Mouse (Mus musculus): Measurements from ENCODE around the gene Prkcsh.

The Prkcsh gene

DNA sequence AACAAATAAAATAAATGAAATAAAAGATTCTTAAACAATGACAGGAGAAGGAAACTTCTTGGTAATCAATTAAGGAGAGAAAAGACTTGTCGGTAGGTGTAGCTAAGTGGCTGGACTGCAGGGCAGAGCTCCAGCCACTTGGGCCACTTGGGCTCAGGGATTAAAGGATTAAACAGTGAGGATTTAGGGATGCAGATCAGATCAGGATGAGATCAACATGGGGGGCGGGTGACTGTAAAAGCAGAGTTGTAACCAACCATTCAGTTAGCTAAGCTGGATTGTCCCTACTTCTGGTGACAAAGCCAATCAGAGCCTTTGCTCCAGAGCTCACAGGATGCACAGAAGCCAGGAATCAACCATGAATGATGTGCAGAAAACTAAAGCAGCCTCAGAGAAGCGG is 18.7 kb upstream of the Prkcsh start:
- no peak for DNase-seq (ENCODE audit: low read depth in 2 of 2, low spot score in 2 of 2)

- DNase-seq (ENCODE audit: low read depth in 2 of 2, low spot score in 2 of 2), result no peak
Measured at GRCm38 (mm10) chr9:21987592-21988342, 14.8 kb upstream of the Prkcsh start.

- DNase-seq (ENCODE audit: low read depth in 2 of 2, low spot score in 2 of 2), result no peak
Measured at GRCm38 (mm10) chr9:21988421-21989101, 14.0 kb upstream of the Prkcsh start.

DNA sequence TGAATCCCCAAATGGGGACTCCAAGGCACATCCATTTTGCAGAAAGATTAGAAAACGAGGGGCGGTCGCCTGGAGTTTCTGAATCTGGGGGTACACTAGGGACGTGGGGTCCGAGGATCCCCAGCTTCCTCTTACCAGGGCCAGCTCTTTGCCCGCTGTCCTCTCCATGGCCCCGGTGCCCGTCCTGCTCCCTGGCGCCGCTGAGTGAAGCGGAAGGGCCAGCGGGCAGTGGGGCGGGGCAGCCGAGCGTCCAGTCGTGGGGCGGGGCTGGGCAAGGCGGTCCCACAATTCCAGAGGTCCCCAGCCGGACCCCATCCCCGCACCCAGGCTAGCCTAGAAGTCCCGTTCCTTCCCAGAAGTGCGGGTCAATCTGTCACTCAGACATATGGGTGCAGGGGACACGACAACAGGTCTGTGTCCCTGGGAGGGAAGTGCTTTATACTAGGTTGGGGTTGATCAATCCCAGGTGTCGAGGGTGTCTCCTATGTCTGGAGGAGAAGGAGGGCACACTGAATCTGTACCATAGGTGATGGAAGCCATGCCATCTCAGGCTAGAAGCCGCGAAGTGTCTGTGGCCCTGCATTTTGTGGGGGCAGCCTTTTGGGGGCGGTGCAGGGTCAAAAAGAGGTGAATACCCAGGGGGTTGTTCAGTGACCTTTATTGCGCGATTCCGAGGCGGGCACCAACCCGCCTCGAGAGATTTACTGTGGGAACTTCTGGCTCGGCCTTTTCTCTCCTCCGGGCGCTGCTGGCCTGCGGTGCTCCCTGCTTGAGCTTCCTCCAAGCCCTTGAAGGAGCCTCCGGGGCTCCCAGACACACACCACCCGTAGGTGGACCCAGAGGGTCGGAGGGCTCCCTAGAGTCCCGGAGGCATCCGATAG is 13.1 kb upstream of the Prkcsh start, which contains the start of gene Rgl3:
Gene Rgl3, minus strand, starts transcription at position 217 of the 881 bp plus-strand sequence.
- DNase-seq (ENCODE audit: low read depth in 2 of 2, low spot score in 2 of 2), result no peak

- DNase-seq (ENCODE audit: low read depth in 2 of 2, low spot score in 2 of 2), result no peak
Measured at GRCm38 (mm10) chr9:21992227-21992626, 10.4 kb upstream of the Prkcsh start.

DNA sequence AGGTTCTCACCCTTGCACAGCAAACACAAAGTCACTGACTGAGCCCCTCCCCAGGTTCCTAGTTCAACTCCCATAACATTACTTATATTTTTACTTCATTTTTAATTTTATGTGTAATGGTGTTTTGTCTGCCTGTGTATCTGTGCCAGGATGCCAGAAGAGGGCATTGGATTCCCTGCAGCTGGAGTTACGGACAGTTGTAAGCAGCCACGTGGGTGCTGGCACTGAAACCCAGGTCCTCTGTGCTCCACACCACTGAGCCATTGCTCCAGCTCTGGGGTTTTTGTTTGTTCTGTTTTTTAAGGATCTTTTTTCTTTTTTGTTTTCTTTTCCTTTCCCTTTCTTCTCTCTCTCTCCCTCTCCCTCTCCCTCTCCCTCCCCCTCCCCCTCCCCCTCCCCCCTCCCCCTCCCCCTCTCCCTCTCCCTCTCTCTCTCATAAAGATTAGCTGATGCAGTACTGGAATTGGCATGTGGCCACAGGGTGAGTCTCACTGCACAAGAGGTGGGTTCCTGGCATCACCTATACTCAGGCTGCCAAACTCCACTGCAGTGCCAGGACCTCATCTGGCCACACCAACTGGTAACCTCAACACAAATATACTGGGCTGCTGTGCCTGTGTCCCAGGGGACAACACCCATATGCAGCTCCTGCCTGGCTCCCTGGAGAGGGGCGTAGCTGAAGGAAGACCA is 6.3 kb upstream of the Prkcsh start:
- DNase-seq (ENCODE audit: low read depth in 2 of 2, low spot score in 2 of 2), result no peak

GRCm38 (mm10) chr9:22000296-22000695 is 2.3 kb upstream of the Prkcsh start:
- DNase-seq (ENCODE audit: low read depth in 2 of 2, low spot score in 2 of 2), result no peak

- DNase-seq (ENCODE audit: low read depth in 2 of 2, low spot score in 2 of 2), result no peak
Measured at GRCm38 (mm10) chr9:22001633-22002032, 973 bp upstream of the Prkcsh start.

- DNase-seq (ENCODE audit: low read depth in 2 of 2, low spot score in 2 of 2), result no peak
Measured at GRCm38 (mm10) chr9:22003163-22003554, 553 bp downstream of the Prkcsh start.

- DNase-seq (ENCODE audit: low read depth in 2 of 2, low spot score in 2 of 2), result no peak
Measured at GRCm38 (mm10) chr9:22004546-22004945, 1.9 kb downstream of the Prkcsh start.

GRCm38 (mm10) chr9:22011055-22011454 is 8.4 kb downstream of the Prkcsh start:
- DNase-seq (ENCODE audit: low read depth in 2 of 2, low spot score in 2 of 2), result no peak

DNA sequence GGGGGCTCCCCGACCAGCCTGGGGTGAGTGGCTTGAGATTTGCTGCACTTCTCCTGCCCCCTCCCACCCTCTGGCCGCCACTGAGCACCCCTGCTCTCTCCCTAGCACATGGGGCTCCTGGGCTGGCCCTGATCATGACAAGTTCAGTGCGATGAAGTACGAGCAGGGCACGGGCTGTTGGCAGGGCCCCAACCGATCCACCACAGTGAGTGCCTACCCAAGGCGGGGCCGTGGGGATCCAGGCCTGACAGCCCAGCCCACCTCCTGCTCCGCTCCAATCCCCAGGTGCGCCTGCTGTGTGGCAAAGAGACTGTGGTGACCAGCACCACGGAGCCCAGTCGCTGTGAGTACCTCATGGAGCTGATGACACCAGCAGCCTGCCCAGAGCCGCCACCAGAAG is 10.1 kb downstream of the Prkcsh start:
- no peak for DNase-seq (ENCODE audit: low read depth in 2 of 2, low spot score in 2 of 2)

DNA sequence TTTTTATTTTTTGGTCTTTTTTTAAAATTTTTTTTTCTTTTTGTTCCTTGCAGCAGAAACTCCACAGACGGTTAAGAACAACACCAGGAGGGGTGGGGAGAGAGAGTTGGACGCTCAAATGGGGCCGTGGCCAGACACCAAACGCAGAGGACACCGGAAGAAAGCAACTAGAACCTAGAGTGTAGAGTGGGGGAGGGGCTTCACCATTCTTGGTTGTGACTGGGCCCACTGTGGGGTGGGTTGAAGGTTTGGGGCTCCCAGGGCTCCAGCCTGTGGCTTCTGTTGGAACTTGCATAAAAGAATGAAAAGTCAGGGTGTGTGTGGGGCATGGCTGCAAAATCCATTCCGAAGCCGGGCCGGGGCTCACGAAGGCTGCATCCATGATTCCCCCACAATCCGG is 13.6 kb downstream of the Prkcsh start:
- DNase-seq (ENCODE audit: low read depth in 2 of 2, low spot score in 2 of 2), result no peak

DNA sequence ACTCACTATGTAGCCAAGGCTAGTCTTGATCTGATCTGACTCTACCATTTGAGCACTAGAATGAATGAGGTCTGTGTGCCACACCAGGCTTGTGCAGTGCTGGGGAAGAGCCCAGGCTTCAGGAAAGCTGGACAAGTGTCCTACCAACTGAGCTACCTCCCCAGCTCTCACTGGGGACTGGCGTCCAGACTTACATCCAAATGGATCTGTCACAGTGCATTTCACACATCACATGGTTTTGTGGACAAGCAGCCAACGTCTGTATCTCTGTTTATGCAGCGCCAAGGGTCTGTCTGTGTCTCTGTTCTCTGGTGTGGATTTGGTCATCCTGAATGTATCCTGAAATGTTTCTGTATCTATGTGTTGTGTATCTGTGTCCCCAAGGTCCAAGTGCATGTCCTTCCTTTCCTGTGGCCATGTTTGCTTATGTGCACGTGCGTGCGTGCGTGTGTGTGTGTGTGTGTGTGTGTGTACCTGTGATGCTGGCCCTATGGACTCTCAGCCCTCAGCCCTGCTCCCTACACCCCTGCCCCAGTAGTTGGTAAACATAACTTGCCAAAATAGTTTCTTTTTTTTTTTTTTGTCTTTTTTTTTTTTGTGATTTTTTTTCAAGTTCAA is 14.7 kb downstream of the Prkcsh start:
- DNase-seq (ENCODE audit: low read depth in 2 of 2, low spot score in 2 of 2), result no peak

DNA sequence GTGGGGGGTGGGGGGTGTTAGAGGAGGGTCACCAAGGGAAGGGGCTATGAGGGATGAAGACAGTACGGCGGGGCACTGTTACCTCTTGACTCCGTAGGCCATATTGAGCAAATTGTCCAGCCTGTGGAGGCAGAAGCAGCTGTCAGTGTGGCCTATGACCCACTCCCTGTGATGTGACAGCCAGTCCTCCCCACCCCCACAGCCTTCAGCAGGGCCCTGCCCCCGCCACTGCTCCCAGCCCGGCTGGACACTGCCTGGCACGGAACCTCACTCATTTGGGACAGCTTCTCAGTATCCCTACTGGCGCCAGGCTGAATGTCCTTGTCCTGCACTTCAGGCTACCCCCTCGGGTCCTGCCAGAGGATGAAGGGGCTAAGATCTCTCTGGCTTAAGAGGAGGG is 22.0 kb downstream of the Prkcsh start:
- DNase-seq (ENCODE audit: low read depth in 2 of 2, low spot score in 2 of 2), result no peak

- DNase-seq (ENCODE audit: low read depth in 2 of 2, low spot score in 2 of 2), result no peak
Measured at GRCm38 (mm10) chr9:22028467-22028866, 25.9 kb downstream of the Prkcsh start.

- DNase-seq (ENCODE audit: low read depth in 2 of 2, low spot score in 2 of 2), result no peak
Measured at GRCm38 (mm10) chr9:22030386-22030785, 27.8 kb downstream of the Prkcsh start.

DNA sequence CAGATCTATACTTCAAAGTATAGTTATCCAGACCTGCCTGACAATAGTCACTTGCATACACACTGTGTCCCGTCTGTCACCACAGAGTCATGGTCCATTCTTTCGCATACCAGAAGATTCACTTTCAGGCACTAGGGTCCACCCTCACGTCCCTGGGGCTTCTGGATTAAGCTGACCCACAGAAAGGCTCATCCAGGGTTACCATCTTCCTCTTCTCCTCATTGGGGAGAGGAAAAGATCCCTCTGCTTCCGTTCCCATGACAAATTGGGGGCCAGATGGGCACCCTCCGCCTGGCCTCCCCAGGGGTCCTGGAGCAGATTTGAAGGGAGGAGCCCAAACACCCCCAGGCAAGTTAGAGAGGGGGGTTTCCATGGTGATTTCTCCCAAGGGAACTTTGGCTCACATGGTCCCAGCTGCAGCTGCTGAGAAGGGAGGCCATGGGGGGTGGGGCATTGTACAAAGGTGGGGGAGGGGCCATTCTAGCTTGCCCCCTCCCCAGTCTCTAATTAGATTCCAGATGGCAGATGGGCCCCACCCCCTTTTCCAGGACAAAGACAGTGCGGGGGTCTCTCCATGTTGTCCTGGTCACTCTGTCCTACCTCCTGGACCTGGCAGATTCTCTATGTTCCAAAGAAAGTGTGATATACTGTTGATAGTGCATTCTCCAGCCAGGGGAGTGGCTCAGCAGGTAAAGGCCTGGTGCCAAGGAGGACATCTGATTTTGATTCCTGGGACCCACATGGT is 32.9 kb downstream of the Prkcsh start:
- no peak for DNase-seq (ENCODE audit: low read depth in 2 of 2, low spot score in 2 of 2)

GRCm38 (mm10) chr9:22037826-22038225 is 35.2 kb downstream of the Prkcsh start:
- DNase-seq (ENCODE audit: low read depth in 2 of 2, low spot score in 2 of 2), result no peak

GRCm38 (mm10) chr9:22041832-22042231 is 39.2 kb downstream of the Prkcsh start:
- no peak for DNase-seq (ENCODE audit: low read depth in 2 of 2, low spot score in 2 of 2)

All from CD8-positive naive resting alpha-beta T cell, adult 2 months (primary cell).